Mouse (Mus musculus) heart, postnatal 0 days (tissue): ENCODE results near the gene Atp6v1e2.

Source experiments
- CTCF ChIP-seq: IDR thresholded peaks from 2 replicates; pipeline ENCODE4 v1.5.1; 2016; ENCODE audit warnings: antibody characterized with exemption, control low read depth, low read depth
- EP300 ChIP-seq: IDR thresholded peaks from 2 replicates; pipeline ENCODE4 v1.6.1; 2016; ENCODE audit warnings: antibody characterized with exemption, low read depth

DNA sequence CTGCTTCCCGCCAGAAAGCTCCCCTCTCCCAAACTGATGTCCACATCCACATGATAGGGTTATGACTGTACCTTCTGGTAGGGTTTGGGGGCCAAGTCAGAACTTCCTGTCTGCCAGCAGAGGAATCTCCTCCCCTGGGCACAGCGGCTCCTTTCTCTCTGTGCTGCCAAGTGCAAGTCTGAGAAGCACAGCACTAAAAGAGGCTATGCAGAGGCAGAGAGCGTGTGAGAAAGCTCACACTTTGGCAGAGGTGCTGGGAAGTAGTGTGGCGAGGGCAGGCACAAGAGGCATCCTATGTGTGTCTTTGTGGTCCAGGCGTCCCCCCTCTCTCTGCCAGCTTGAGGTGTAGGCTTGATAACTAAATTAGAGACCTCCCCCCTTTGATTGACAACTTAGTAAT is 23.3 kb upstream of the Atp6v1e2 start:
- no peak for TF ChIP-seq EP300
- TF ChIP-seq CTCF: no peak
